Mouse (Mus musculus) right cerebral cortex, postnatal 25 days (tissue): Measurements from ENCODE around the gene Hip1.

Source experiments
- DNase-seq: peaks from one replicate; pipeline ENCODE4 v3.0.0; 2022

Gene Hip1

GRCm38 (mm10) chr5:135529964-135530363 is 15.0 kb downstream of the Hip1 start:
- no peak for DNase-seq

GRCm38 (mm10) chr5:135529310-135529709 is 15.6 kb downstream of the Hip1 start:
- no peak for DNase-seq

GRCm38 (mm10) chr5:135527986-135528385 is 16.9 kb downstream of the Hip1 start:
- DNase-seq, result no peak

- no peak for DNase-seq
Observed at GRCm38 (mm10) chr5:135524660-135525560, 20.0 kb downstream of the Hip1 start.

- no peak for DNase-seq
Observed at GRCm38 (mm10) chr5:135524087-135524486, 20.8 kb downstream of the Hip1 start.

GRCm38 (mm10) chr5:135522111-135522722 is 22.7 kb downstream of the Hip1 start:
- DNase-seq, result no peak

- no peak for DNase-seq
Observed at GRCm38 (mm10) chr5:135517348-135517883, 27.5 kb downstream of the Hip1 start.

GRCm38 (mm10) chr5:135513131-135513530 is 31.8 kb downstream of the Hip1 start:
- DNase-seq, result no peak

GRCm38 (mm10) chr5:135511105-135511504 is 33.8 kb downstream of the Hip1 start:
- no peak for DNase-seq

GRCm38 (mm10) chr5:135508284-135508683 is 36.6 kb downstream of the Hip1 start:
- no peak for DNase-seq

- no peak for DNase-seq
Observed at GRCm38 (mm10) chr5:135507561-135508273, 37.2 kb downstream of the Hip1 start.

GRCm38 (mm10) chr5:135505442-135505841 is 39.5 kb downstream of the Hip1 start:
- no peak for DNase-seq

- DNase-seq, result no peak
Observed at GRCm38 (mm10) chr5:135502931-135503330, 42.0 kb downstream of the Hip1 start.

- DNase-seq, result no peak
Observed at GRCm38 (mm10) chr5:135502027-135502426, 42.9 kb downstream of the Hip1 start.

GRCm38 (mm10) chr5:135498914-135499313 is 46.0 kb downstream of the Hip1 start:
- DNase-seq, result no peak

GRCm38 (mm10) chr5:135497347-135497955 is 47.5 kb downstream of the Hip1 start:
- DNase-seq, result no peak

GRCm38 (mm10) chr5:135496489-135496888 is 48.4 kb downstream of the Hip1 start:
- DNase-seq, result no peak

GRCm38 (mm10) chr5:135495471-135495870 is 49.4 kb downstream of the Hip1 start:
- no peak for DNase-seq

GRCm38 (mm10) chr5:135494183-135494910 is 50.6 kb downstream of the Hip1 start:
- DNase-seq, result no peak

GRCm38 (mm10) chr5:135493095-135493494 is 51.8 kb downstream of the Hip1 start:
- DNase-seq, result no peak

- no peak for DNase-seq
Observed at GRCm38 (mm10) chr5:135492126-135492525, 52.8 kb downstream of the Hip1 start.

- peak; percentile 31 for DNase-seq
Observed at GRCm38 (mm10) chr5:135489695-135490294, 55.1 kb downstream of the Hip1 start.
